Mouse (Mus musculus) intestine, postnatal 0 days (tissue): ENCODE measurements around the gene Pofut1. TPM values are rescaled to one million over a fixed set of nuclear protein-coding genes. Genes with fewer than 3 reads are reported as not detected.

Experiments used
- ATAC-seq: fragments of 200-750 bp; cut with Nextera tagmentation; 2 replicates; pipeline ENCODE4 v1.8.0; 2017; ENCODE audit warnings: mild to moderate bottlenecking, moderate TSS enrichment, moderate library complexity
- H3K27ac ChIP-seq: fragments of 300-500 bp; sonication (generic); 2 replicates; pipeline ENCODE4 v1.5.1; 2014; ENCODE audit warnings: mild to moderate bottlenecking, low read depth, low read length, moderate library complexity
- H3K27me3 ChIP-seq: fragments of 300-500 bp; sonication (generic); replicated peaks from 2 replicates; pipeline ENCODE4 v1.6.1; 2014; ENCODE audit warnings: low read length, mixed read lengths; ENCODE audit not compliant: control insufficient read depth, insufficient read depth
- H3K36me3 ChIP-seq: fragments of 300-500 bp; sonication (generic); 2 replicates; pipeline ENCODE4 v1.6.1; 2014; ENCODE audit warnings: mild to moderate bottlenecking, moderate library complexity; ENCODE audit not compliant: control insufficient read depth, insufficient read depth
- H3K4me1 ChIP-seq: fragments of 300-500 bp; sonication (generic); replicated peaks from 2 replicates; pipeline ENCODE4 v1.6.1; 2014; ENCODE audit warnings: antibody characterized with exemption, low read length, mixed read lengths; ENCODE audit not compliant: control insufficient read depth, insufficient read depth
- H3K4me2 ChIP-seq: fragments of 300-500 bp; sonication (generic); replicated peaks from 2 replicates; pipeline ENCODE4 v1.6.1; 2014; ENCODE audit warnings: low read depth, mild to moderate bottlenecking, moderate library complexity
- H3K4me3 ChIP-seq: fragments of 300-500 bp; sonication (generic); 2 replicates; pipeline ENCODE4 v1.5.1; 2014; ENCODE audit warnings: low read depth, low read length
- H3K9ac ChIP-seq: fragments of 300-500 bp; sonication (generic); 2 replicates; pipeline ENCODE4 v1.6.1; 2014; ENCODE audit warnings: mild to moderate bottlenecking, low read depth, low read length
- H3K9me3 ChIP-seq: fragments of 300-500 bp; sonication (generic); 2 replicates; pipeline ENCODE4 v1.6.1; 2016; ENCODE audit warnings: mixed run types; ENCODE audit not compliant: control insufficient read depth
- CTCF ChIP-seq: sonication (generic); IDR thresholded peaks from 2 replicates; pipeline ENCODE4 v1.5.1; 2016; ENCODE audit warnings: low read depth, mild to moderate bottlenecking, control low read depth, antibody characterized with exemption, moderate library complexity
- WGBS: fragments of 180-500 bp; shearing (Covaris S2); extraction: QIAGEN DNeasy Blood & Tissue Kit; methylation state at CpG from one replicate; pipeline ENCODE4 v1.1.7; 2014; 5-methylcytosine and 5-hydroxymethylcytosine counted together
- polyA plus RNA-seq: library from polyadenylated mRNA; unstranded; fragments of >200 nt; fragmentation: Nextera tagmentation; extraction: Ambion mirVana; gene quantifications from 2 replicates; pipeline ENCODE4 v1.2.1, GENCODE M21; 2015

Gene Pofut1
- polyA plus RNA-seq, 1 experiment from 2014 or later: 7.5 TPM

- peak; percentile 86 for ATAC-seq
- 1% methylated on average over 63 of the region's 63 CpGs for WGBS
Measured at GRCm38 (mm10) chr2:153290938-153291928, 49.9 kb downstream of the Pofut1 start, which contains the start of gene Kif3b. TSS of gene Kif3b (plus strand) at chr2:153291413.

GRCm38 (mm10) chr2:153292305-153292861 lies 51.0 kb downstream of the Pofut1 start:
- no peaks in the 10 kb centered on the region for H3K9me3 ChIP-seq
- no peak overlapping the region for H3K27ac ChIP-seq
- H3K4me2 ChIP-seq: peak overlapping the region; percentile 93
- peaks cover 9% of the 10 kb centered on the region; the same call in 1 of the 2 replicates for H3K36me3 ChIP-seq
- no peak overlapping the region for H3K9ac ChIP-seq
- no peak for TF ChIP-seq CTCF
- peak overlapping the region; percentile 99; the same call in 1 of the 2 replicates for H3K4me3 ChIP-seq
- peaks cover 4% of the 10 kb centered on the region for H3K4me1 ChIP-seq
- no peaks in the 10 kb centered on the region for H3K27me3 ChIP-seq
- no peak for ATAC-seq
- 46% methylated on average over 7 of the region's 7 CpGs for WGBS

More at GRCm38 (mm10) chr2:153290938-153291928, 49.9 kb downstream of the Pofut1 start, which contains the start of gene Kif3b:
- peak within 1 kb of the TSS; percentile 85 for H3K9ac ChIP-seq
- no peak for TF ChIP-seq CTCF
- H3K4me2 ChIP-seq: peak within 1 kb of the TSS; percentile 93
- no peaks in the 10 kb centered on the region for H3K9me3 ChIP-seq
- H3K4me1 ChIP-seq: peaks cover 4% of the 10 kb centered on the region
- no peaks in the 10 kb centered on the region for H3K27me3 ChIP-seq
- peak within 1 kb of the TSS; percentile 99 for H3K4me3 ChIP-seq
- H3K27ac ChIP-seq: peak within 1 kb of the TSS; percentile 80
- peaks cover 7% of the 10 kb centered on the region; the same call in 1 of the 2 replicates for H3K36me3 ChIP-seq

GRCm38 (mm10) chr2:153295196-153295595 lies 53.9 kb downstream of the Pofut1 start:
- ATAC-seq: no peak
- no peaks in the 10 kb centered on the region for H3K27me3 ChIP-seq
- H3K4me3 ChIP-seq: no peak overlapping the region
- peaks cover 4% of the 10 kb centered on the region for H3K4me1 ChIP-seq
- no peaks in the 10 kb centered on the region for H3K9me3 ChIP-seq
- H3K36me3 ChIP-seq: peaks cover 9% of the 10 kb centered on the region; the same call in 1 of the 2 replicates
- TF ChIP-seq CTCF: no peak
- no peak overlapping the region for H3K4me2 ChIP-seq
- H3K9ac ChIP-seq: no peak overlapping the region
- WGBS: 88% methylated on average over 4 of the region's 4 CpGs
- no peak overlapping the region for H3K27ac ChIP-seq

- H3K4me3 ChIP-seq: no peak overlapping the region
- no peaks in the 10 kb centered on the region for H3K9me3 ChIP-seq
- no peak overlapping the region for H3K27ac ChIP-seq
- H3K27me3 ChIP-seq: no peaks in the 10 kb centered on the region
- no peaks in the 10 kb centered on the region; the same call in 1 of the 2 replicates for H3K4me1 ChIP-seq
- H3K36me3 ChIP-seq: peaks cover 9% of the 10 kb centered on the region; the same call in 1 of the 2 replicates
- H3K4me2 ChIP-seq: no peak overlapping the region
- 92% methylated on average over 4 of the region's 4 CpGs for WGBS
- no peak for ATAC-seq
- no peak overlapping the region for H3K9ac ChIP-seq
- no peak for TF ChIP-seq CTCF
Measured at GRCm38 (mm10) chr2:153297771-153298170, 56.4 kb downstream of the Pofut1 start.

- Histone ChIP-seq H3K27ac (no peak overlapping the region), H3K4me1 (no peaks in the 10 kb centered on the region), H3K9me3 (no peaks in the 10 kb centered on the region), H3K27me3 (no peaks in the 10 kb centered on the region), H3K4me2 (no peak overlapping the region), H3K9ac (no peak overlapping the region), H3K36me3 (peaks cover 9% of the 10 kb centered on the region; the same call in 1 of the 2 replicates), H3K4me3 (no peak overlapping the region)
- WGBS: 45% methylated on average over 4 of the region's 4 CpGs
- 0 out of 2 replicates have a peak, but pooled peaks have one; percentile 5 for ATAC-seq
- no peak for TF ChIP-seq CTCF
Measured at GRCm38 (mm10) chr2:153298460-153298859, 57.1 kb downstream of the Pofut1 start.

- no peak overlapping the region for H3K9ac ChIP-seq
Measured at GRCm38 (mm10) chr2:153298863-153299262, 57.5 kb downstream of the Pofut1 start.

More at GRCm38 (mm10) chr2:153298863-153299262, 57.5 kb downstream of the Pofut1 start:
- Histone ChIP-seq H3K27me3 (no peaks in the 10 kb centered on the region), H3K9me3 (no peaks in the 10 kb centered on the region), H3K36me3 (peaks cover 9% of the 10 kb centered on the region; the same call in 1 of the 2 replicates), H3K4me2 (no peak overlapping the region), H3K4me1 (no peaks in the 10 kb centered on the region), H3K27ac (no peak overlapping the region), H3K4me3 (no peak overlapping the region)
- peak; percentile 26 for ATAC-seq
- WGBS: 49% methylated on average over 4 of the region's 4 CpGs
- TF ChIP-seq CTCF: peak; percentile 46
